Mouse (Mus musculus) myocyte (in vitro differentiated cells): ENCODE measurements around the gene Wdr95. TPM values are rescaled to one million over a fixed set of nuclear protein-coding genes. Genes with fewer than 3 reads are reported as not detected.
"Not testable (repeated sequence)": the region's sequence is repeated elsewhere in the genome, so short reads cannot be mapped to it uniquely, and the experiment has no call there.

ENCODE experiments used
- H3K27me3 ChIP-seq: one replicate; pipeline ENCODE4 v1.6.1; 2011; ENCODE audit not compliant: control insufficient read depth, insufficient read depth, insufficient read length
- H3K36me3 ChIP-seq: one replicate; pipeline ENCODE4 v1.6.1; 2011; ENCODE audit not compliant: control insufficient read depth, insufficient read depth
- H3K4me2 ChIP-seq: one replicate; pipeline ENCODE4 v1.6.1; 2011; ENCODE audit warnings: low read depth, control low read depth
- H3K4me3 ChIP-seq: one replicate; pipeline ENCODE4 v1.5.1; 2011; ENCODE audit warnings: mild to moderate bottlenecking, control low read depth, moderate library complexity
- H3K79me2 ChIP-seq: one replicate; pipeline ENCODE4 v1.6.1; 2011; ENCODE audit not compliant: control insufficient read depth, insufficient read depth
- H3ac ChIP-seq: one replicate; pipeline ENCODE4 v1.6.1; 2011; ENCODE audit not compliant: control insufficient read depth, insufficient read length
- CEBPB ChIP-seq: IDR thresholded peaks from 2 replicates; pipeline ENCODE4 v1.6.1; 2011; ENCODE audit warnings: mild to moderate bottlenecking, moderate library complexity; ENCODE audit not compliant: poor library complexity, insufficient read depth, severe bottlenecking
- E2F4 ChIP-seq: IDR thresholded peaks from one replicate; pipeline ENCODE4 v1.6.1; 2011; ENCODE audit warnings: mild to moderate bottlenecking, control low read depth, moderate library complexity; ENCODE audit not compliant: insufficient read depth
- MAX ChIP-seq: IDR thresholded peaks from one replicate; pipeline ENCODE4 v1.6.1; 2011; ENCODE audit warnings: low read depth, mild to moderate bottlenecking, control low read depth
- MYOD1 ChIP-seq, 3 experiments: IDR thresholded peaks; one replicate each; pipeline ENCODE4 v1.6.1; 2011; ENCODE audit warnings: control low read depth in 2 of 3, low read depth in 2 of 3, mild to moderate bottlenecking in 2 of 3, moderate library complexity in 1 of 3; ENCODE audit not compliant: insufficient read length in 2 of 3, control insufficient read depth in 1 of 3
- MYOG ChIP-seq, 3 experiments: IDR thresholded peaks; one replicate each; pipeline ENCODE4 v1.6.1; 2011; ENCODE audit warnings: control low read depth in 2 of 3, low read depth in 2 of 3, mild to moderate bottlenecking in 2 of 3; ENCODE audit not compliant: insufficient read length in 2 of 3, control insufficient read depth in 1 of 3, insufficient read depth in 1 of 3
- POLR2A ChIP-seq: IDR thresholded peaks from one replicate; pipeline ENCODE4 v1.6.1; 2011; ENCODE audit warnings: low read depth, mild to moderate bottlenecking, control low read depth, moderate library complexity; ENCODE audit not compliant: insufficient read length
- POLR2AphosphoS2 ChIP-seq: IDR thresholded peaks from one replicate; pipeline ENCODE4 v1.6.1; 2011; ENCODE audit warnings: low read depth, control low read depth; ENCODE audit not compliant: insufficient read length
- REST ChIP-seq: IDR thresholded peaks from one replicate; pipeline ENCODE4 v1.6.1; 2011; ENCODE audit warnings: mild to moderate bottlenecking, control low read depth, moderate library complexity; ENCODE audit not compliant: insufficient read depth, insufficient read length
- SRF ChIP-seq: IDR thresholded peaks from one replicate; pipeline ENCODE4 v1.6.1; 2011; ENCODE audit warnings: low read depth; ENCODE audit not compliant: control insufficient read depth, insufficient read length
- TCF12 ChIP-seq: IDR thresholded peaks from one replicate; pipeline ENCODE4 v1.6.1; 2011; ENCODE audit warnings: mild to moderate bottlenecking, control low read depth; ENCODE audit not compliant: poor library complexity, insufficient read depth, severe bottlenecking
- TCF3 ChIP-seq: IDR thresholded peaks from one replicate; pipeline ENCODE4 v1.6.1; 2011; ENCODE audit warnings: low read depth, control low read depth; ENCODE audit not compliant: insufficient read length
- USF1 ChIP-seq: IDR thresholded peaks from one replicate; pipeline ENCODE4 v1.6.1; 2011; ENCODE audit warnings: low read depth, mild to moderate bottlenecking, control low read depth, moderate library complexity
- polyA plus RNA-seq: library from polyadenylated mRNA; unstranded; fragments of >200 nt; fragmentation: generic; extraction: Trizol; gene quantifications from one replicate; pipeline ENCODE4 v1.2.1, GENCODE M21; 2012; ENCODE audit warnings: missing spikeins

Wdr95 gene
- polyA plus RNA-seq, 1 experiment: 0.07 TPM

DNA sequence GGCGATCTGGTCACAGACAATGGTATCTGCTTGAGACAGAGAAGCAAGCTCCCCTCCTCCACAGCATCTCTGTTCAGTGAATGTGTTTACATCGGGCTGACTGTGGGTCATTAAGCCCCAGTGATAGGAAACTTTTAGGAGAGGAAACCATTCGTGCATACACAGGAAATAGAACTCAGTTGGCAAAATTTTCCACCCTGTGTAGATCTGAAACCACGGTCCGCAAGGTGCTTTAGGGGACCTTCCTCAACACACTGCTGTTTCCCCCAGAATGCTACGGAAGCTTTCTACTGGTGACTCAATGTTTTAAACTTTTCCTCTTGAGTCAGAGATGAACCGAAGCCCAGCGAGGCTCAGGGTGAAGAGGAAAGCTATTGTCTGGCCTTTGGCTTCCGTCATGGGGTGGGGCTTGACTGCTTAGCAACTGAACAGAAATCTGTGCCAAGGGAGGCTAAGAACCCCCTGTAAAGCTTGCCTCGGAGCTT is 2.0 kb upstream of the Wdr95 start:
- no peaks in the 10 kb centered on the region for H3K36me3 ChIP-seq
- H3K4me3 ChIP-seq: peak overlapping the region; percentile 21

DNA sequence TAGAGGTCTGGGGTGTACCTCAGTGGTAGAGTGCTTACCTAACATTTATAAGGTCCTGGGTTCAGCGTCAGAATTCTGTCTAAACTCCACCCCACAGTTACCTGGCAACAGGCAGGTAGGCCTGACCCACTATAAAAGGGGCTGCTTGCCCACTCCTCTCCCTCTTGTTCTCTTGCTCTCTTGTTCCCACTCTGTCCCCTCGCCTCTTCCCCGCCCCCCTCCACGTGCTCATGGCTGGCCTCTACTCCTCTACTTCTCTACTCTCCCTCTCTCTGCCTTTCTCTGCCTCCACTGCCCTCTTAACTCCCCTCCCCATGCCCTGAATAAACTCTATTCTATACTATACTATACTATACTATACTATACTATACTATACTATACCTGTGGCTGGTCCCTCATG is 1.2 kb upstream of the Wdr95 start:
- Histone ChIP-seq H3K4me3 (peak overlapping the region; percentile 21), H3K4me2 (peak overlapping the region; percentile 93)
- H3ac ChIP-seq, H3K36me3 ChIP-seq, H3K79me2 ChIP-seq, H3K27me3 ChIP-seq: not testable (repeated sequence)

More for the DNA sequence above, 2.0 kb upstream of the Wdr95 start:
- H3K27me3 ChIP-seq: no peaks in the 10 kb centered on the region
- no peaks in the 10 kb centered on the region for H3K79me2 ChIP-seq
- TF ChIP-seq SRF (no peak), TCF12 (no peak), REST (no peak), USF1 (no peak), CEBPB (no peak), POLR2A (no peak), POLR2AphosphoS2 (no peak), MYOD1 (IDR thresholded peaks at IDR 0.05; ENCODE audit: control insufficient read depth in 1 of 3, insufficient read length in 2 of 3, low read depth in 2 of 3) (no peak), MYOG (IDR thresholded peaks at IDR 0.05; ENCODE audit: control insufficient read depth in 1 of 3, insufficient read depth in 1 of 3, insufficient read length in 2 of 3, low read depth in 2 of 3) (no peak), E2F4 (no peak)
- no peak overlapping the region for H3ac ChIP-seq
- H3K4me2 ChIP-seq: peak overlapping the region; percentile 93

DNA sequence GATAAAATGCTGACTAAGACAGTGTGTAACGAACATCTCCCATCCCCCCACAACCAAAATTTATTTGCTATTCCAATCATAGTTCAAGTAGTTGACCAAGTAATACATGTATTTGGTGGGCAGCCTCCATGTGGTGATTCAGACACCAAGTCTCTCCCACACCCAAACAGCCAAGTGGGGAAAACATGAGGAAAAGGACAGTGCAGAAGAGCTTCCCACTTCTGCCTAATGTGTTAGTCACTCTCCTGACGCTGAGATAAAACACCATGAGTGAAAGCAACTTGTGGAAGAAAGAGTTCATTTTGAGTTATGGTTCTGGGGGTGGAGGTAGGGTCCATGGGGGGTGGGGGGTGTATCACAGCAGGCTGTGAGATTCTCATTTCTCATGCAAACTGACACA is 5.4 kb downstream of the Wdr95 start:
- Histone ChIP-seq H3K4me3 (no peak overlapping the region), H3K4me2 (no peak overlapping the region), H3K36me3 (no peaks in the 10 kb centered on the region), H3K79me2 (no peaks in the 10 kb centered on the region), H3K27me3 (no peaks in the 10 kb centered on the region), H3ac (no peak overlapping the region)
- TF ChIP-seq MYOG (IDR thresholded peaks at IDR 0.05; ENCODE audit: control insufficient read depth in 1 of 3, insufficient read depth in 1 of 3, insufficient read length in 2 of 3, low read depth in 2 of 3): no peak

DNA sequence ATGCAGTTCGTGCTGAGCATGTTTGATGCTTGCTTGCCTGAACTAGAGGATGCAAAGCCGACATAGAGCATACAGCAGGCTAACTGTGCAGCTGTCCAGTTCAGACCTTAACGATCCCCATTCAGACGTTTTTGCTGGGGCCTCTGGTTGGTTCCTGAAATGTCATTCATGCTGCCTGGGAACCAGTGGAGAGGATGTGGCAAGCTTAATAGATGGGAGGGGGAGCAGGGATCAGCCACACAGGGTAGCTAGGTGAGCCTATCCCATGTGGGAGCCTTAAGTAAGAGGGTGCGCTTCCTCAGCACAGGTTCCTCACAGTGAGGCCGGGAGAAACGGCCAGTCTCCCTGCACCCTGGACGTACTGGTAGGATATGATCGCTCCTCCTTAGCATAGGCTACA is 7.5 kb downstream of the Wdr95 start:
- no peaks in the 10 kb centered on the region for H3K79me2 ChIP-seq
- no peaks in the 10 kb centered on the region for H3K27me3 ChIP-seq
- TF ChIP-seq MYOD1 (IDR thresholded peaks at IDR 0.05; ENCODE audit: control insufficient read depth in 1 of 3, insufficient read length in 2 of 3, low read depth in 2 of 3): no peak
- no peak for TF ChIP-seq MAX
- TF ChIP-seq SRF: no peak
- no peak for TF ChIP-seq E2F4
- TF ChIP-seq REST: no peak
- no peak for TF ChIP-seq POLR2A
- TF ChIP-seq POLR2AphosphoS2: no peak
- no peak for TF ChIP-seq TCF12
- TF ChIP-seq CEBPB: no peak
- TF ChIP-seq TCF3: no peak
- no peak for TF ChIP-seq MYOG (IDR thresholded peaks at IDR 0.05; ENCODE audit: control insufficient read depth in 1 of 3, insufficient read depth in 1 of 3, insufficient read length in 2 of 3, low read depth in 2 of 3)
- TF ChIP-seq USF1: no peak
- H3ac ChIP-seq: no peak overlapping the region
- no peak overlapping the region for H3K4me2 ChIP-seq
- H3K36me3 ChIP-seq: no peaks in the 10 kb centered on the region
- no peak overlapping the region for H3K4me3 ChIP-seq

DNA sequence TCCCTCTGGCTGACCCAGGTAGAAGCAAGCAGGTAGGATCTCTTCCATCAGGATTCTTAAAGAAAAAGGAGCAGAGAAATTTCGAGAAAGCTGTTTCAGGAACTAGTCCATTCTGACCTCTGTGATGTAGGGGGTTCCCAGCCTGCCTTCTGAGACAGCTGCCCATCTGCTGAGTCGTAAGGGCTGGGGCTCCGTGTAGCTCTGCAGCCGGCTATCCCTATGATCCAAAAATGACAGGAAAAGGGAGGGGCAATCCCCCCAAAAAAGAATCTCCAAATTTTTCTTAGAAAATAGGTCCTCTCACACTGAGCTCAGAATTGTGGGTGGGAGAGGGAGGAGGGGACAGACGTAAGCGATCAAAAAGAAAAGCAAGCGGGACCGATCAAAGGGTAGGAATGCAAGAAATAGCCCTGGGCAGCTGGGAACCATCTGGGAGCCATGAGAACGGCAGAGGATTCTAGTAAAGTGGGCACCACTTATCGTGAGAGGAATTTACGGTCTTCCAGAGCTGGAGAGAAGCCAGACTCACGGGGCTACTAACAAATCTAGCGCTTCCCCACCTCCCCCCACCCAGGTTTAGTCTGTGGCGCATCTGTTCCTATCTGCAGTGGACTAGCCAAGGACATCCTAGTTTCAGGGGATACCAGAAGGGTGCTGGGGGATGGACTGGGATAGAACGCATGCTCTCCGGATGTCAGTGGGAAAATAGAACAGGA is 9.5 kb downstream of the Wdr95 start:
- no peaks in the 10 kb centered on the region for H3K79me2 ChIP-seq
- H3K36me3 ChIP-seq: no peaks in the 10 kb centered on the region
- peak overlapping the region; percentile 25 for H3K4me2 ChIP-seq
- no peaks in the 10 kb centered on the region for H3K27me3 ChIP-seq
- no peak overlapping the region for H3K4me3 ChIP-seq
- TF ChIP-seq MAX: no peak
- TF ChIP-seq E2F4: no peak
- TF ChIP-seq USF1: no peak
- no peak for TF ChIP-seq SRF
- TF ChIP-seq TCF12: no peak
- no peak for TF ChIP-seq TCF3
- TF ChIP-seq CEBPB: no peak
- no peak for TF ChIP-seq REST
- no peak for TF ChIP-seq MYOG (IDR thresholded peaks at IDR 0.05; ENCODE audit: control insufficient read depth in 1 of 3, insufficient read depth in 1 of 3, insufficient read length in 2 of 3, low read depth in 2 of 3)
- no peak for TF ChIP-seq POLR2A
- no peak for TF ChIP-seq POLR2AphosphoS2
- no peak for TF ChIP-seq MYOD1 (IDR thresholded peaks at IDR 0.05; ENCODE audit: control insufficient read depth in 1 of 3, insufficient read length in 2 of 3, low read depth in 2 of 3)
- no peak overlapping the region for H3ac ChIP-seq
